Mouse (Mus musculus) monocyte, adult 5-6 weeks (primary cell): ENCODE measurements around the gene Olfr370. TPM values are rescaled to one million over a fixed set of nuclear protein-coding genes. Genes with fewer than 3 reads are reported as not detected.

Source experiments
- ATAC-seq: fragments of 153-309, 156-312 bp; replicated peaks from 2 replicates; pipeline ENCODE4 v1.8.0; 2017; ENCODE audit warnings: mild to moderate bottlenecking; ENCODE audit not compliant: low TSS enrichment, insufficient number of reproducible peaks, severe bottlenecking, poor library complexity, low FRiP score
- total RNA-seq: library from RNA; stranded (forward); fragments of 200-1000, 200-491, 200-594 nt; gene quantifications from 3 replicates; pipeline ENCODE4 v1.2.3, GENCODE M21; 2017

Olfr370 gene
- total RNA-seq, 1 experiment from 2014 or later = not detected

DNA sequence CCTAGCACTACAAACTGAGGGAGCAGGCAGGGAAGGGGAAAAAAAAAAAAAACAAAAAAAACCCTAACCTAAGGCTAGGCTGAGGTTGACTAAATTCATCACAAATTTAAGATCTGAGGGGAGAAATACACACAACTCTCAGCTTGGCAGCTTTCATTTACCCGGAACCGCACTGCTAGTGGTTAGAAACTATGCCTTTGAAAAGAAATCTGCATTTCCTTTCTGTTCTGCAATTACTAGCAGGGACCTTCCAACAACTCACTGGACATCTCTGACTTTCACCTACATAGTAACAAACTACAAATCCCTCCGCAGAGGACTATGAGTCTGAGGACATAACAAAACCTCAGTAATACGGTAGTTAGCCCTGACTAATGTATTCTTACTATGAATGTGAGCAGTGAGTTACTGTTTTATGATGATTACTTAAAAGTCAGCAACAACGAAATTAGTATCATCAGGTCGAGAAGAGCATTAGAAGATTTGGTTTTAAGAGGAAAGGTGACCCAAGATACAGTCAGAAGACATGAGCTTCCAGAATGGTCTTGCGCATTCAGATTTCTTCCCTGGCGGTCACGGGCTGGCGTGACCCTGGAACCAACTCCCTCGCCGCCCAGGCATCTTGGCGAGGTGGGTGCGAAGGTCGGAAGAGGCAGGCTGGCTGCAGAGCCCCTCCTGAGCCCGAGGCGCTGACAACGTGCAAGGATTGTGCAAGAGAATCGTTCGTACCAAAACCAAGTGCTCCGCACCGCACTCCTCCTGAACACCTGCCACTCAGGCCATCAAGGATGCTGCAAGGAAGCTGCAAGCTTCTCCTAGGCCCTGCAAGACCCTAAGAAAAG lies 58.0 kb downstream of the Olfr370 start:
- no peak for ATAC-seq

DNA sequence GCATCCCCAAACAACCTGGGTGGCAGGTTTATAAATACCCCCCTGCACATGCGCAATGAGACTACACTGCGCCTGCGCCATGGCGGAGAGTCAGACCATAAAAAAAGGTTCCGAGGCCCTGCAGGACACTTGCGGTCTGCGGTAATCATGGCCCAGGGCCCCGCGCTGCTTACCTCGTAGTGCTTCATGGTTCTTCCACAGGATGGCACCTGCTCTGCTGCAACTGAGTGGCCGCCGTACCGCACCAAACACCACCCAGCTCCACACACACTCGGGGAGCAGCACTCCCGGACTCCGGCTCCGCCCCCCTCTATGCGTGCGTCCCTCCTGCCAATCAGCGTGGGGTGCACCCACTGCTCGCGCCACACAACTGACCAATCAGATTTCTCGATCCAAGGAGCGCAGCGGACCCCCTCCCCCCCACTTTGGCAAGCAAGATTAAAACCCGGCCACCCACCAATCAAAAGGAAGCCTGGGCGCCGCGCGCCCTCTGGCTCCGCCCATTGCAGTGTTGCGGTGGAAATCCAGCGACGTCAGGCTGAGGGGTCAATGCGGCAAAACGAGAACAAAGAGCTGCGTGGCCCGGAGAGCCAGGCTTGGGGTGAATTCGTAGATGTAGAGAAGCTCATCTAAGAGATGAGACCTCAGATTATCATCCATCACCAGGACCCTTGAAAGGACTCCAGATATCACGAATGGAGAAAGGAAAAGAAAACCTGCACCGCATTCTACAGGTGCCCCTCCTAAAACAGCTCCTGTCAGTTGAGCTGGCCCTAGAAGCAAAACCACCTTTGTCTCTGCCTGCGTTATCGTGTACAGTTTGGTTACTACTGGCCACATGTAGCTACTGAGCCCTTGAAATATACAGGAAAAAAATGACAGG lies 58.8 kb downstream of the Olfr370 start:
- peak; percentile 96 for ATAC-seq

Other genes with a start within 250 kb of the Olfr370 start
- 1.7 TPM in 1 of 3 replicates, not detected in the others for gene Ucp1, start 245.4 kb upstream of the Olfr370 start, total RNA-seq
- 23.5 to 34.4 TPM (median 29.3 TPM) in 3 replicates for gene Elmod2, start 203.3 kb upstream of the Olfr370 start, total RNA-seq
- not detected in 3 replicates for gene Mgat4d, start 187.3 kb upstream of the Olfr370 start, total RNA-seq
- 0.29 TPM in 1 of 3 replicates, not detected in the others for gene Clgn, start 145.9 kb upstream of the Olfr370 start, total RNA-seq
- 9.6 to 22.6 TPM (median 21.2 TPM) in 3 replicates for gene Scoc, start 77.4 kb upstream of the Olfr370 start, total RNA-seq
- gene Ndufb7, start 30.9 kb downstream of the Olfr370 start, total RNA-seq = 152 to 196 TPM (median 178 TPM) in 3 replicates
- 59.7 to 123 TPM (median 61.4 TPM) in 3 replicates for gene Tecr, start 72.2 kb downstream of the Olfr370 start, total RNA-seq
- gene Dnajb1, start 72.4 kb downstream of the Olfr370 start, total RNA-seq = 35.2 to 112 TPM (median 38.5 TPM) in 3 replicates
- 9.5 to 21.9 TPM (median 10.0 TPM) in 3 replicates for gene Gipc1, start 116.9 kb downstream of the Olfr370 start, total RNA-seq
- gene Ptger1, start 130.9 kb downstream of the Olfr370 start, total RNA-seq = 3.8 to 7.5 TPM (median 5.5 TPM) in 3 replicates
- gene Pkn1, start 163.4 kb downstream of the Olfr370 start, total RNA-seq = 159 to 217 TPM (median 178 TPM) in 3 replicates
- 51.8 to 77.1 TPM (median 60.3 TPM) in 3 replicates for gene Ddx39, start 179.4 kb downstream of the Olfr370 start, total RNA-seq
- gene Adgre5, start 205.5 kb downstream of the Olfr370 start, total RNA-seq = 1,127 to 1,315 TPM (median 1,167 TPM) in 3 replicates